Mouse (Mus musculus) bone marrow, adult 2 months (tissue): ENCODE data around the gene Vmn1r54.

Experiments used
- CTCF ChIP-seq: fragments of 200-500 bp; IDR thresholded peaks from 2 replicates; pipeline ENCODE4 v1.5.1; 2011; ENCODE audit warnings: low read length, control low read depth; ENCODE audit not compliant: control insufficient read depth, insufficient read depth
- POLR2A ChIP-seq: fragments of 200-500 bp; IDR thresholded peaks from 2 replicates; pipeline ENCODE4 v1.6.1; 2011; ENCODE audit warnings: low read depth, mild to moderate bottlenecking, control low read depth, low read length, borderline replicate concordance; ENCODE audit not compliant: control insufficient read depth

DNA sequence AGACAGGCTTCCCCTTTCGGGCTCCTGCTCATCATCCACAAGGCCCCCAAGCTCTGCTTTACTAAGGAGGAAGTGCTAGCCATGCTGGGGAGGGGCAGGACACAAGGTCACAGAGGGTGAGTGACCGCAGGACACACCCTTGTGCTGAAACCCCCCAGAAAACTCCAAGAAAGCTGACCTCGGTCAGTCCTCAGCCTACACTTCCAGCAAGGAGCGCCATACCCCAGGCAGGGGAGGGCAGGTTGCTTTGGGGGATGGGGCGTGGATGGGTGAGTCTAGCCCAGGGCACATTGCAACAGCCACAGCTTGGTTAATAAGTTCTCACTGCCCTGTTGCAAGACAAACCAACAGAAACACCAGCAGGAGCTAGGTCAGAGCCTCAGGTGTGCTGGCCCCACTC is 74.3 kb downstream of the Vmn1r54 start:
- TF ChIP-seq POLR2A (no peak), CTCF (no peak)
